Mouse (Mus musculus) hindbrain, postnatal 0 days (tissue): ENCODE results near the gene Cxcl2. TPM values are rescaled to one million over a fixed set of nuclear protein-coding genes. Genes with fewer than 3 reads are reported as not detected.

ENCODE experiments used
- ATAC-seq: fragments of 200-750 bp; cut with Nextera tagmentation; 2 replicates; pipeline ENCODE4 v1.8.0; 2017; ENCODE audit warnings: mild to moderate bottlenecking, moderate TSS enrichment, moderate library complexity
- DNase-seq: peaks from one replicate; pipeline ENCODE4 v3.0.0-alpha.2; 2015; ENCODE audit warnings: low spot score
- H3K27ac ChIP-seq: fragments of 300-500 bp; sonication (generic); 2 replicates; pipeline ENCODE4 v1.5.1; 2014; ENCODE audit warnings: mild to moderate bottlenecking
- H3K27me3 ChIP-seq: fragments of 300-500 bp; sonication (generic); 2 replicates; pipeline ENCODE4 v1.6.1; 2014; ENCODE audit warnings: low read length, mixed read lengths; ENCODE audit not compliant: insufficient read depth
- H3K36me3 ChIP-seq: fragments of 300-500 bp; sonication (generic); 2 replicates; pipeline ENCODE4 v1.6.1; 2014; ENCODE audit warnings: low read length, mixed read lengths; ENCODE audit not compliant: insufficient read depth
- H3K4me1 ChIP-seq: fragments of 300-500 bp; sonication (generic); 2 replicates; pipeline ENCODE4 v1.6.1; 2014; ENCODE audit warnings: antibody characterized with exemption, low read length, mixed read lengths; ENCODE audit not compliant: insufficient read depth
- H3K4me2 ChIP-seq: fragments of 300-500 bp; sonication (generic); 2 replicates; pipeline ENCODE4 v1.6.1; 2014; ENCODE audit warnings: low read depth, mild to moderate bottlenecking, low read length, moderate library complexity, mixed read lengths
- H3K4me3 ChIP-seq: fragments of 300-500 bp; sonication (generic); 2 replicates; pipeline ENCODE4 v1.5.1; 2014; ENCODE audit warnings: low read length
- H3K9ac ChIP-seq: fragments of 300-500 bp; sonication (generic); replicated peaks from 2 replicates; pipeline ENCODE4 v1.6.1; 2014; ENCODE audit warnings: mild to moderate bottlenecking, low read length, moderate library complexity, mixed read lengths
- H3K9me3 ChIP-seq: fragments of 300-500 bp; sonication (generic); 2 replicates; pipeline ENCODE4 v1.6.1; 2016; ENCODE audit warnings: low read length, mixed read lengths
- CTCF ChIP-seq: IDR thresholded peaks from 2 replicates; pipeline ENCODE4 v1.5.1; 2016; ENCODE audit warnings: antibody characterized with exemption, control low read depth, low read depth
- WGBS: fragments of 180-500 bp; shearing (Covaris S2); extraction: QIAGEN DNeasy Blood & Tissue Kit; methylation state at CpG from one replicate; pipeline ENCODE4 v1.1.7; 2014; 5-methylcytosine and 5-hydroxymethylcytosine counted together
- polyA plus RNA-seq: library from polyadenylated mRNA; unstranded; fragments of >200 nt; fragmentation: Nextera tagmentation; extraction: Ambion mirVana; gene quantifications from 2 replicates; pipeline ENCODE4 v1.2.1, GENCODE M21; 2015
- total RNA-seq: library from RNA; depleted of rRNA; stranded (reverse); fragments of >200 nt; gene quantifications from 2 replicates; pipeline ENCODE4 v1.2.3, GENCODE M21; 2014

Gene Cxcl2
- total and polyA plus RNA-seq, 2 experiments from 2014 or later = 0.14 TPM; not detected in 1

GRCm38 (mm10) chr5:90891464-90891813 lies 12.2 kb upstream of the Cxcl2 start:
- Histone ChIP-seq H3K27ac (no peak overlapping the region), H3K4me3 (peak overlapping the region; percentile 52), H3K36me3 (no peaks in the 10 kb centered on the region), H3K4me1 (no peaks in the 10 kb centered on the region), H3K4me2 (peak overlapping the region; percentile 96), H3K27me3 (no peaks in the 10 kb centered on the region; the same call in 1 of the 2 replicates), H3K9me3 (no peaks in the 10 kb centered on the region), H3K9ac (peak overlapping the region; percentile 52)
- no peak for TF ChIP-seq CTCF
- ATAC-seq (no peak), DNase-seq (no peak)
- 24% methylated on average over 10 of the region's 10 CpGs for WGBS

- 77% methylated on average over 8 of the region's 8 CpGs for WGBS
- no peak for ATAC-seq
These were observed 9.4 kb upstream of the Cxcl2 start for GRCm38 (mm10) chr5:90894231-90894630.

GRCm38 (mm10) chr5:90897429-90897828 lies 6.2 kb upstream of the Cxcl2 start:
- no peaks in the 10 kb centered on the region for H3K36me3 ChIP-seq
- no peak for TF ChIP-seq CTCF

More at GRCm38 (mm10) chr5:90894231-90894630, 9.4 kb upstream of the Cxcl2 start:
- H3K4me1 ChIP-seq = no peaks in the 10 kb centered on the region
- TF ChIP-seq CTCF = no peak
- no peak overlapping the region for H3K4me2 ChIP-seq
- H3K4me3 ChIP-seq = no peak overlapping the region
- H3K27ac ChIP-seq = no peak overlapping the region
- H3K27me3 ChIP-seq = no peaks in the 10 kb centered on the region; the same call in 1 of the 2 replicates
- H3K36me3 ChIP-seq = no peaks in the 10 kb centered on the region
- no peak for DNase-seq
- H3K9me3 ChIP-seq = no peaks in the 10 kb centered on the region
- H3K9ac ChIP-seq = no peak overlapping the region

GRCm38 (mm10) chr5:90899308-90899707 lies 4.4 kb upstream of the Cxcl2 start:
- H3K9ac ChIP-seq = no peak overlapping the region
- 86% methylated on average over 5 of the region's 5 CpGs for WGBS
- 0 out of 2 replicates have a peak, but pooled peaks cover 3% of the 10 kb centered on the region for H3K4me1 ChIP-seq
- H3K27me3 ChIP-seq = peaks cover 8% of the 10 kb centered on the region
- no peaks in the 10 kb centered on the region for H3K36me3 ChIP-seq
- no peak overlapping the region for H3K4me2 ChIP-seq
- H3K27ac ChIP-seq = no peak overlapping the region
- no peaks in the 10 kb centered on the region for H3K9me3 ChIP-seq
- DNase-seq = no peak
- H3K4me3 ChIP-seq = no peak overlapping the region
- no peak for ATAC-seq
- TF ChIP-seq CTCF = no peak

More at GRCm38 (mm10) chr5:90897429-90897828, 6.2 kb upstream of the Cxcl2 start:
- Histone ChIP-seq H3K4me2 (no peak overlapping the region), H3K9me3 (no peaks in the 10 kb centered on the region), H3K9ac (no peak overlapping the region), H3K4me3 (no peak overlapping the region), H3K4me1 (no peaks in the 10 kb centered on the region), H3K27me3 (no peaks in the 10 kb centered on the region), H3K27ac (no peak overlapping the region)
- 66% methylated on average over 3 of the region's 3 CpGs for WGBS
- ATAC-seq = no peak
- DNase-seq = no peak

- 31% methylated on average over 7 of the region's 7 CpGs for WGBS
- no peak overlapping the region for H3K4me3 ChIP-seq
- no peak for TF ChIP-seq CTCF
- H3K4me1 ChIP-seq = 0 out of 2 replicates have a peak, but pooled peaks cover 3% of the 10 kb centered on the region
- no peak overlapping the region for H3K27ac ChIP-seq
- ATAC-seq (no peak), DNase-seq (peak; percentile 45)
- H3K9ac ChIP-seq = no peak overlapping the region
- H3K4me2 ChIP-seq = no peak overlapping the region
- H3K27me3 ChIP-seq = peaks cover 8% of the 10 kb centered on the region
- no peaks in the 10 kb centered on the region for H3K36me3 ChIP-seq
- no peaks in the 10 kb centered on the region for H3K9me3 ChIP-seq
These were observed 3.5 kb upstream of the Cxcl2 start for GRCm38 (mm10) chr5:90900147-90900546.

- Histone ChIP-seq H3K4me2 (no peak overlapping the region), H3K27ac (no peak overlapping the region), H3K9ac (no peak overlapping the region), H3K36me3 (no peaks in the 10 kb centered on the region), H3K9me3 (no peaks in the 10 kb centered on the region), H3K4me1 (0 out of 2 replicates have a peak, but pooled peaks cover 3% of the 10 kb centered on the region), H3K4me3 (no peak overlapping the region), H3K27me3 (peaks cover 8% of the 10 kb centered on the region)
- ATAC-seq (peak; percentile 53; the same call in 1 of the 2 replicates), DNase-seq (no peak)
- WGBS = 64% methylated on average over 7 of the region's 7 CpGs
- TF ChIP-seq CTCF = no peak
These were observed 3.0 kb upstream of the Cxcl2 start for GRCm38 (mm10) chr5:90900688-90901087.

GRCm38 (mm10) chr5:90902380-90903260 lies 1.1 kb upstream of the Cxcl2 start:
- Histone ChIP-seq H3K4me1 (0 out of 2 replicates have a peak, but pooled peaks cover 3% of the 10 kb centered on the region), H3K27ac (no peak overlapping the region), H3K9ac (no peak overlapping the region), H3K27me3 (peaks cover 8% of the 10 kb centered on the region), H3K4me3 (peak overlapping the region; percentile 31), H3K36me3 (no peaks in the 10 kb centered on the region), H3K4me2 (peak overlapping the region; percentile 66), H3K9me3 (no peaks in the 10 kb centered on the region)
- WGBS = 12% methylated on average over 10 of the region's 10 CpGs
- peak; percentile 41 for DNase-seq
- ATAC-seq = peak; percentile 68
- TF ChIP-seq CTCF = peak; percentile 49
